Mouse (Mus musculus) spleen, adult 2 months (tissue): Measurements from ENCODE around the gene Arhgdia. TPM values are rescaled to one million over a fixed set of nuclear protein-coding genes. Genes with fewer than 3 reads are reported as not detected.
"Not testable (repeated sequence)": the region's sequence is repeated elsewhere in the genome, so short reads cannot be mapped to it uniquely, and the experiment has no call there.

Experiments used
- DNase-seq, 2 experiments: peaks; one replicate each; pipeline versions ENCODE4 v3.0.0 to v3.0.0-alpha.2; 2012 to 2021; ENCODE audit warnings: low spot score in 2 of 2, low read depth in 1 of 2
- H3K27ac ChIP-seq: fragments of 200-500 bp; 2 replicates; pipeline ENCODE4 v1.5.1; 2012; ENCODE audit warnings: low read length, inconsistent platforms; ENCODE audit not compliant: insufficient read depth
- H3K27me3 ChIP-seq: fragments of 200-500 bp; 2 replicates; pipeline ENCODE4 v1.6.1; 2012; ENCODE audit warnings: mild to moderate bottlenecking, moderate library complexity, low read length, inconsistent platforms; ENCODE audit not compliant: control insufficient read depth, insufficient read depth
- H3K36me3 ChIP-seq: fragments of 200-500 bp; 2 replicates; pipeline ENCODE4 v1.6.1; 2012; ENCODE audit warnings: mild to moderate bottlenecking, low read length, inconsistent platforms; ENCODE audit not compliant: control insufficient read depth, insufficient read depth
- H3K4me1 ChIP-seq: fragments of 200-500 bp; 2 replicates; pipeline ENCODE4 v1.6.1; 2011; ENCODE audit warnings: inconsistent platforms; ENCODE audit not compliant: control insufficient read depth, insufficient read depth, insufficient read length
- H3K4me3 ChIP-seq: fragments of 200-500 bp; 2 replicates; pipeline ENCODE4 v1.5.1; 2011; ENCODE audit warnings: mild to moderate bottlenecking, inconsistent platforms; ENCODE audit not compliant: insufficient read depth, insufficient read length; ENCODE audit errors: extremely low read depth
- CTCF ChIP-seq: fragments of 200-500 bp; IDR thresholded peaks from 2 replicates; pipeline ENCODE4 v1.5.1; 2011; ENCODE audit warnings: mild to moderate bottlenecking, inconsistent platforms; ENCODE audit not compliant: insufficient read depth, insufficient read length, insufficient replicate concordance; ENCODE audit errors: extremely low read depth
- POLR2A ChIP-seq: fragments of 200-500 bp; IDR thresholded peaks from 2 replicates; pipeline ENCODE4 v1.6.1; 2011; ENCODE audit warnings: low read depth, low read length, inconsistent platforms
- WGBS: fragments of 180-500 bp; shearing (Covaris S2); methylation state at CpG from one replicate; pipeline ENCODE4 v1.1.7; 2018; 5-methylcytosine and 5-hydroxymethylcytosine counted together
- polyA plus RNA-seq: library from polyadenylated mRNA; depleted of rRNA; stranded (reverse); fragments of >200 nt; gene quantifications from 2 replicates; pipeline ENCODE4 v1.2.3, GENCODE M21; 2012

Arhgdia gene
- polyA plus RNA-seq, 1 experiment = 620 TPM

DNA sequence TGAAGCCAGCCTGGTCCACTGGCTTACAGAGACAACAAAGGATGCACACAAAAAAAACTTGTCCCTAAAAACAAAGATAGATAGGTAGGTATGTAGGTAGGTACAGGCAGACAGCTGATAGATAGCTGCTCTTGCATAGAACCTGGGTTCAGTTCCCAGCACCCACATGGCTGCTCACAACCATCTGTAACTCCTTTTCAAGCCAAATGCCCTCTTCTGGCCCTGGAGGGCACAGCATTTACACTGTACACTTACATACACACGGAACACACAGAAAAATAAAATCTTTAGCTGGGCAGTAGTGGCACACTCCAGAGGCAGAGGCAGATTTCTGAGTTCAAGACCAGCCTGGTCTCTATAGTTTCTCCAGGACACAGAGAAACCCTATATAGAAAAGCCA lies 2.5 kb upstream of the Arhgdia start:
- Histone ChIP-seq H3K27me3 (no peaks in the 10 kb centered on the region), H3K36me3 (peaks cover 14% of the 10 kb centered on the region), H3K4me1 (peaks cover 17% of the 10 kb centered on the region; the same call in 1 of the 2 replicates), H3K27ac (no peak overlapping the region), H3K4me3 (no peak overlapping the region)
- WGBS = 95% methylated on average over 1 of the region's 1 CpGs
- TF ChIP-seq CTCF (no peak), POLR2A (no peak)
- DNase-seq = no peak

DNA sequence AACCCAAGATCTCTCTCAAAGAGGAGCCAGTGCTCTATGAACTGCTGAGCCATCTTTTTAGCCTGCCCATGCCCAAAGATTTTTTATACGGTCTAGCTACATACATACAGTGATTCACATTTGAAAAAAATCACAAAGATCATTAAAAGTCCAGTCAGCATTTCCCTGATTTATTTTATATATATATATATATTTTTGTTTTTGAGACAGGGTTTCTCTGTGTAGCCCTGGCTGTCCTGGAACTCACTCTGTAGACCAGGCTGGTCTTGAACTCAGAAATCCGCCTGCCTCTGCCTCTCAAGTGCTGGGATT lies 1.5 kb upstream of the Arhgdia start:
- peaks cover 17% of the 10 kb centered on the region; the same call in 1 of the 2 replicates for H3K4me1 ChIP-seq
- H3K36me3 ChIP-seq = peaks cover 20% of the 10 kb centered on the region
- DNase-seq, H3K27me3 ChIP-seq, H3K4me3 ChIP-seq, H3K27ac ChIP-seq: not testable (repeated sequence)
- 91% methylated on average over 2 of the region's 2 CpGs for WGBS

DNA sequence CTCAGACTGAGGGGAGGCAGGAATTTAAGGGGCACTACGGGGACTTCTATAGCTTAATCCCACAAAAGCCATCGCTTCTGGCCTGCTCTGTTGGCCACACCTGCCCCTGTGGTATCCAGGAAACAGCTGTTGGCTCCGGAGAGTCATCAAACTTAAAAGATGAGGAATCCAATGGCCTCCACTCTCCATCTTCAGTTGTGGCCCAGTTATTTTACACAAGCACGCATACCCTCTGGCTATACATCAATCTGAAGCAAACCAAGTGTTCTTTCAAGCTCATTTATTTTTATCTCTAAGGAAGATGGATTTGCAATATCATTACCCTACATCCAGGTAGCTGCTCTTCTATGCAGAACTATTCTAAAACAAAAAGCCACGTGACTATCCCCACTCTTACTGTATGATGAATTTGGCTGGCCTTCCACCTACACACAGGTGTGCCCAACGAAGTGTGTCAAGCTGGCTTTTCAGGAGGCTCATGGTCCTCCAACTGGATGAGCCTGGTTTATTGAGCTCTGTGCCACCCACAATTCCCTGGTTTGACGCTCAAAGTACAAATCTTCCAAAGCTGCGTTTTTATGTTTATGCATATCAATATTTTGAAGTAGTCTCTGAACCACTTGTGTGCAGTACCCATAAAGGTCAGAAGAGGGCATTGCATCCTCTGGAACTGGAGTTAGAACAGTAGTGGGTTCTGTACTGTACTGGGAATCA lies 1.0 kb upstream of the Arhgdia start:
- TF ChIP-seq CTCF (no peak), POLR2A (no peak; the same call in 1 of the 2 replicates)
- DNase-seq = peak; percentile 43 to 52
- H3K36me3 ChIP-seq = peaks cover 20% of the 10 kb centered on the region

GRCm38 (mm10) chr11:120580871-120581331 lies 523 bp downstream of the Arhgdia start:
- peaks cover 17% of the 10 kb centered on the region; the same call in 1 of the 2 replicates for H3K4me1 ChIP-seq
- TF ChIP-seq CTCF (no peak), POLR2A (no peak)
- WGBS = under 1% methylated on average over 44 of the region's 44 CpGs
- H3K27ac ChIP-seq = peak overlapping the region; percentile 94
- peak in 1 of 2 experiments; percentile 37 for DNase-seq
- peak overlapping the region; percentile 91 for H3K4me3 ChIP-seq
- H3K36me3 ChIP-seq = peaks cover 20% of the 10 kb centered on the region
- no peaks in the 10 kb centered on the region for H3K27me3 ChIP-seq

More for the DNA sequence above, 1.0 kb upstream of the Arhgdia start:
- Histone ChIP-seq H3K4me1 (peaks cover 17% of the 10 kb centered on the region; the same call in 1 of the 2 replicates), H3K4me3 (peak overlapping the region; percentile 91), H3K27me3 (no peaks in the 10 kb centered on the region), H3K27ac (peak overlapping the region; percentile 94)
- 54% methylated on average over 8 of the region's 8 CpGs for WGBS

DNA sequence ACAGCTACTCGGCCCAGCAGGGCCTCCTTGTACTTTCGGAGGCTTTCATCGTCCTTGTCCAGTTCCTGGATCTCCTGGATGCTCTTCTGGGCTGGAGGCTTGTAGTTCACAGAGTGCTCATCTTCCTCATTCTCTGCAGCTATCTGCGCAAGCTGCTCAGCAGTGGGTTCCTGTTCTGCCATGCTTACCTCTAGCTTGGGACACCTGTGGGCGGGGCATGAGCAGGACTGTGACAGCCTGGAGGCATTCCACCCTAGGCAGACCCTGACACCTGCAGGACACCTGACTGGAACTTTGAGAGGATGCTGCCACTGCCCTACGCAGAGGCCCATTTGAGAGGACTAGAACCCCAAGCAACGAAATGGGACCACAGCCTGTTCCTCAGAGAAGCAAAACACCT lies 1.2 kb downstream of the Arhgdia start:
- peaks cover 17% of the 10 kb centered on the region; the same call in 1 of the 2 replicates for H3K4me1 ChIP-seq
- H3K36me3 ChIP-seq = peaks cover 20% of the 10 kb centered on the region
- no peaks in the 10 kb centered on the region for H3K27me3 ChIP-seq
- peak in 1 of 2 experiments; percentile 34 for DNase-seq
- H3K27ac ChIP-seq = peak overlapping the region; percentile 94
- WGBS = 40% methylated on average over 7 of the region's 7 CpGs
- peak overlapping the region; percentile 91 for H3K4me3 ChIP-seq
- no peak for TF ChIP-seq POLR2A
- TF ChIP-seq CTCF = no peak

GRCm38 (mm10) chr11:120579316-120580107 lies 1.9 kb downstream of the Arhgdia start:
- H3K27me3 ChIP-seq = no peaks in the 10 kb centered on the region
- H3K36me3 ChIP-seq = peaks cover 20% of the 10 kb centered on the region
- H3K4me1 ChIP-seq = peaks cover 17% of the 10 kb centered on the region; the same call in 1 of the 2 replicates
- H3K27ac ChIP-seq = peak overlapping the region; percentile 94; the same call in 1 of the 2 replicates
- H3K4me3 ChIP-seq = peak overlapping the region; percentile 27; the same call in 1 of the 2 replicates
- TF ChIP-seq CTCF (peak; percentile 75; the same call in 1 of the 2 replicates), POLR2A (no peak)
- WGBS = 65% methylated on average over 15 of the region's 15 CpGs
- DNase-seq = peak; percentile 58 to 73
